Mouse (Mus musculus) duodenum, adult 2 months (tissue): ENCODE results near the gene Rims3. TPM values are rescaled to one million over a fixed set of nuclear protein-coding genes. Genes with fewer than 3 reads are reported as not detected.

Experiments used
- polyA plus RNA-seq: library from polyadenylated mRNA; depleted of rRNA; stranded (reverse); fragments of >200 nt; gene quantifications from 2 replicates; pipeline ENCODE4 v1.2.3, GENCODE M21; 2012; ENCODE audit warnings: low replicate concordance; rRNA removed

The Rims3 gene
- 0.18 and 0.61 TPM in 2 replicates for polyA plus RNA-seq

DNA sequence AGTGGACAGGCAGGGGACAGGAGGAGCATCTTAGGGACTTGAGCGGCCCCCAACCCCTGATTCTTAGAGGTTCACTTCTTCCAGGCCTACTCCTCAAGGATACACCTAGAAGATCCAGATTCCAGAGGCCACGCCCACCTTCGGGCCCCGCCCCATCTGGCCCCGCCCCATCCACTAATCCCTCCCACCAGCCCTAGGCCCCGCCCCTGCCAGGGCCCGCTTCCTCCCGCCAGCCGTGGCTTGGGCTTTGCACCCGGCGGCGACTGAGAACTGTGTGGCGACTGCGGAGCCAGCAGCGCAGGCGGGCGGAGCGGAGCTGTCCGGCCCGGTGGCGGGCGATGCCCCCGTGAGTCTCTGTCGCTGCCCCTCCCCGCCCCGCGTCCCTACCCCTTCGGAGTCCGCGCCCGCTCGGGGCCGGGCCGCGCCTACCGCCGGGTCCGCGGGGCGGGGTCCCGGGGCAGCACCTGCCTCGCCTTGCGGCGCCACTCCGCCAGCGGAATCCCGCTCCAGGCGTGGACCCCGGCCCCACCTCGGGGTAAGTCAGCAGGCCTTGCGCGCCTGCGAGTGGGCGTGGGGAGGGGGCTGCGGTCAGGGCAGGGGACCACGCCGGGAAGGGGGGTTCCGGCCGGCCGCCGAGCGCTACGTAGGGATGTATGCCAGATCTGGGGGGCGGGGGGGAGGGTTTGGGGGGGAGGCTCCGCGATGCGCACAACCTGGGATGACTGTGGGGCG, at the start of gene Rims3:
TSS of gene Rims3 (plus strand) at position 229 of the 732 bp plus-strand sequence.

DNA sequence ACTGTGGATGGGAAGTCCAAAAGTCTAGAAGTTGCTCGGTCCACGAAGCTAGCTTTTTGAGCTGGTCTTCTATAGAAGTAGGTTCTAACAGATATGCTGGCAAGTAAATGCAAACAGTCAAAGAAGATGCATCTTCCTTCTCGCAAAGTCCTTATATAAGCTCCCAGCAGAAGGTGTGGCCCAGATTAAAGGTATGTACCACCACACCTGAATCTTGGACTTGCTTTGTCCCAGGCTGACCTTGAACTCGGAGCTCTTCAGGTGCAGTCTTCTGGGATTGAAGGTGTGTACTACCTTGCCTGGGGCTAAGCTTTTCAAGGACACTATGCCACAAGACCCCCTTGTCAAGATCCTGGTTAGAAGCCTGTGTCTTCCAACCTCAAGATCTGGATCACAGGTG, 23.1 kb upstream of the Rims3 start, which contains the start of gene Nfyc:
TSS of gene Nfyc (minus strand) at position 101 of the 400 bp plus-strand sequence.

DNA sequence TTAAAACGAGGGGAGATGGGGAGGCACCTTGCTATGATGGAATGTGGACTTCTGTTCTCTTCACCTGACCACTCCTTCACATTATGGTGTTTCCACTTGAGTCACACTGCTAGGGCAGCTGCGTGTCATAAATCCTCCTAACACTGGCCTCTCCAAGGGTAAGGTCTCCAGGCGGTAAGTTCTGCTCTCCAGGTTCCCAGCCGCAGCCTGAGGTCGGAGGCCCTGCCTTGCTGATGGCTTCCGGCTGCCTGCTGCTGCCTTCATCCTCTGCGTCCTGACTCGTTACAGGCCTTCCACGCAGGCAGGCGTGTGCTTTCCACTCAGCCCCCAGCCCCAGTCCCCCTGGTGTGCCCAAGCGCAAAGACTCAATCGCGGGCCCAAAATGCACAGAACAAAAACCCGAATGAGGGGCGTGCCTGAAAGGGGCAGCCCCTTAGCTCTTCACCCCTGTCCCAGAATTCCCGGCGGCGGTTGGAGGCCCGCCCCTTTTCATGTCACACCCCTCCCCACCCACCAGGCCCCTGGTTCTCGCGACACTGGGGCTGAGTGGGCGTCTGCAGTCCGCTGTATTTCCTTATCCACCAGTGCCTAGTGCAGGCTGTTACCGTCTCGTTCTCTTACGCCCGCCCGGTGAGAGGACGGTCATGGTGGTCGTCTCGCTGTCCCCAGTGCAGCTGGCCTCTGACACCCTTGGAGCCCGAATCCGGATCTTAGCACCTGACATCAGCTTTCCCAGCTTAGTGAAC, 70.1 kb downstream of the Rims3 start, which contains the start of gene Exo5:
TSS of gene Exo5 (minus strand) at position 464 of the 746 bp plus-strand sequence.

Other genes starting within 250 kb of the Rims3 start
- gene Cited4, start 188.2 kb upstream of the Rims3 start, polyA plus RNA-seq = 28.2 and 28.6 TPM in 2 replicates
- 3.5 and 5.5 TPM in 2 replicates for gene Kcnq4, start 106.2 kb upstream of the Rims3 start, polyA plus RNA-seq
- 184 and 187 TPM in 2 replicates for gene Nfyc, start 23.2 kb upstream of the Rims3 start, polyA plus RNA-seq
- 1.1 and 1.3 TPM in 2 replicates for gene Exo5, start 70.2 kb downstream of the Rims3 start, polyA plus RNA-seq
- 1.1 TPM in 2 replicates for gene Zfp69, start 96.9 kb downstream of the Rims3 start, polyA plus RNA-seq
- gene Smap2, start 162.4 kb downstream of the Rims3 start, polyA plus RNA-seq = 15.0 and 26.8 TPM in 2 replicates
- gene Col9a2, start 184.6 kb downstream of the Rims3 start, polyA plus RNA-seq = 0.28 and 0.43 TPM in 2 replicates
- gene Zmpste24, start 243.4 kb downstream of the Rims3 start, polyA plus RNA-seq = 8.0 and 9.9 TPM in 2 replicates